Mouse (Mus musculus): ENCODE data around the gene Pbld2.

DNA sequence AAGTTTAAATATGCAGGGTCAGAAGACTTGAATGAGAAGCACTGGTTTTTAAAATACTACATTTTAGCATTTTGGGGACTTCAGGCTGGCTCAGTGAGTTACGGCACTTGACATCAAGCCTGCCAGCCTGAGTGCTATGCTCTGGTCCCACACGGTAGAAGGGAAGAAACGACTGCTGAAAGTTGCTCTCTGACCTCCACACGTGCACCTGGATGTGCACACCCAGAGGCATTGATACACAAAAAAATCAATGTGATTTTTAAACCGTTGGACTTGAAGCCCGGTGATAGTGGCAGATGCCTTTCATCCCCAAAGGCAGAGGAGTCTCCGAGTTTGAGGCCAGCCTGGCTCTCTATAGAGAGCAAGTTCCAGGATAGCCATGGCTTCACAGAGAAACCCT, 67.8 kb downstream of the Pbld2 start:
- TF ChIP-seq TAL1 (IDR thresholded peaks at IDR 0.05; ENCODE audit: low read length) = no peak
- no peak for TF ChIP-seq GATA1 (IDR thresholded peaks at IDR 0.05; ENCODE audit: low read length)

All from erythroblast, embryonic 14.5 days (primary cell).